Mouse (Mus musculus): ENCODE data around the gene Prickle2.

- no peak for TF ChIP-seq GATA1 (IDR thresholded peaks at IDR 0.05; ENCODE audit: borderline replicate concordance, low read length)
- no peak for TF ChIP-seq FLI1 (IDR thresholded peaks at IDR 0.05; ENCODE audit: low read length)
Observed at GRCm38 (mm10) chr6:92584026-92584425, 121.9 kb downstream of the Prickle2 start.
